Mouse (Mus musculus): ENCODE results near the gene Pgrmc1.

The Pgrmc1 gene

GRCm38 (mm10) chrX:36602926-36603325, 4.9 kb downstream of the Pgrmc1 start:
- no peak for DNase-seq (ENCODE audit: low spot score in 2 of 2)

GRCm38 (mm10) chrX:36604040-36604439, 6.0 kb downstream of the Pgrmc1 start:
- DNase-seq (ENCODE audit: low spot score in 2 of 2) = no peak

- DNase-seq (ENCODE audit: low spot score in 2 of 2) = no peak
Observed at GRCm38 (mm10) chrX:36609117-36609516, 11.1 kb downstream of the Pgrmc1 start.

GRCm38 (mm10) chrX:36628102-36628501, 30.1 kb downstream of the Pgrmc1 start:
- DNase-seq (ENCODE audit: low spot score in 2 of 2) = peak; percentile 16

- DNase-seq (ENCODE audit: low spot score in 2 of 2) = no peak
Observed at GRCm38 (mm10) chrX:36630771-36631170, 32.8 kb downstream of the Pgrmc1 start.

GRCm38 (mm10) chrX:36640046-36640445, 42.0 kb downstream of the Pgrmc1 start:
- peak in 1 of 2 experiments; percentile 20 for DNase-seq (ENCODE audit: low spot score in 2 of 2)

- peak; percentile 78 for DNase-seq (ENCODE audit: low spot score in 2 of 2)
Observed at GRCm38 (mm10) chrX:36644657-36645551, 46.9 kb downstream of the Pgrmc1 start, which contains the start of gene Akap17b. Gene Akap17b (minus strand): TSS chrX:36645395.
